Mouse (Mus musculus): ENCODE results near the gene Arvcf. TPM values are rescaled to one million over a fixed set of nuclear protein-coding genes. Genes with fewer than 3 reads are reported as not detected.

Arvcf gene
- polyA plus RNA-seq, 1 experiment from 2014 or later, result 26.6 TPM

GRCm38 (mm10) chr16:18379338-18380001 lies 31.5 kb downstream of the Arvcf start:
- no peak overlapping the region for H3K4me3 ChIP-seq (ENCODE audit: low read depth, low read length)
- no peaks in the 10 kb centered on the region for H3K9me3 ChIP-seq (replicated peaks; ENCODE audit: control insufficient read depth, low read length)
- H3K4me2 ChIP-seq (ENCODE audit: low read depth, low read length), result no peak overlapping the region
- no peak overlapping the region for H3K9ac ChIP-seq (replicated peaks; ENCODE audit: low read length)
- no peaks in the 10 kb centered on the region for H3K36me3 ChIP-seq (replicated peaks; ENCODE audit: control insufficient read depth, insufficient read depth, low read depth, low read length)
- WGBS, result 74% methylated on average over 8 of the region's 8 CpGs
- DNase-seq (ENCODE audit: low spot score) (no peak), ATAC-seq (replicated peaks; ENCODE audit: insufficient number of reproducible peaks, low FRiP score, low TSS enrichment, low read depth) (no peak)
- no peaks in the 10 kb centered on the region; the same call in 1 of the 2 replicates for H3K4me1 ChIP-seq (ENCODE audit: control insufficient read depth, insufficient read depth, low read length)
- H3K27ac ChIP-seq (replicated peaks; ENCODE audit: low read depth, low read length), result no peak overlapping the region
- no peaks in the 10 kb centered on the region for H3K27me3 ChIP-seq (ENCODE audit: control insufficient read depth, insufficient read depth, low read length)

- Histone ChIP-seq H3K36me3 (replicated peaks; ENCODE audit: control insufficient read depth, insufficient read depth, low read depth, low read length) (no peaks in the 10 kb centered on the region), H3K27me3 (ENCODE audit: control insufficient read depth, insufficient read depth, low read length) (no peaks in the 10 kb centered on the region), H3K4me2 (ENCODE audit: low read depth, low read length) (no peak overlapping the region), H3K27ac (replicated peaks; ENCODE audit: low read depth, low read length) (no peak overlapping the region; the same call in 1 of the 2 replicates), H3K4me1 (ENCODE audit: control insufficient read depth, insufficient read depth, low read length) (no peaks in the 10 kb centered on the region; the same call in 1 of the 2 replicates), H3K9me3 (replicated peaks; ENCODE audit: control insufficient read depth, low read length) (no peaks in the 10 kb centered on the region), H3K9ac (replicated peaks; ENCODE audit: low read length) (no peak overlapping the region), H3K4me3 (ENCODE audit: low read depth, low read length) (no peak overlapping the region)
- peak; percentile 70 for DNase-seq (ENCODE audit: low spot score)
- peak; percentile 66 for ATAC-seq (replicated peaks; ENCODE audit: insufficient number of reproducible peaks, low FRiP score, low TSS enrichment, low read depth)
- 24% methylated on average over 6 of the region's 6 CpGs for WGBS
Measured at GRCm38 (mm10) chr16:18380495-18381063, 32.6 kb downstream of the Arvcf start.

- peak; percentile 50 for ATAC-seq (replicated peaks; ENCODE audit: insufficient number of reproducible peaks, low FRiP score, low TSS enrichment, low read depth)
- WGBS, result 45% methylated on average over 6 of the region's 6 CpGs
- DNase-seq (ENCODE audit: low spot score), result peak; percentile 80
- Histone ChIP-seq H3K27me3 (ENCODE audit: control insufficient read depth, insufficient read depth, low read length) (no peaks in the 10 kb centered on the region), H3K4me3 (ENCODE audit: low read depth, low read length) (no peak overlapping the region), H3K4me2 (ENCODE audit: low read depth, low read length) (no peak overlapping the region), H3K27ac (replicated peaks; ENCODE audit: low read depth, low read length) (0 out of 2 replicates have a peak overlapping the region, but pooled peaks have one; percentile 38), H3K36me3 (replicated peaks; ENCODE audit: control insufficient read depth, insufficient read depth, low read depth, low read length) (no peaks in the 10 kb centered on the region), H3K4me1 (ENCODE audit: control insufficient read depth, insufficient read depth, low read length) (no peaks in the 10 kb centered on the region; the same call in 1 of the 2 replicates), H3K9ac (replicated peaks; ENCODE audit: low read length) (no peak overlapping the region; the same call in 1 of the 2 replicates), H3K9me3 (replicated peaks; ENCODE audit: control insufficient read depth, low read length) (no peaks in the 10 kb centered on the region)
Measured at GRCm38 (mm10) chr16:18381621-18382258, 33.8 kb downstream of the Arvcf start.

GRCm38 (mm10) chr16:18383045-18383726 lies 35.2 kb downstream of the Arvcf start:
- Histone ChIP-seq H3K27me3 (ENCODE audit: control insufficient read depth, insufficient read depth, low read length) (no peaks in the 10 kb centered on the region), H3K27ac (replicated peaks; ENCODE audit: low read depth, low read length) (no peak overlapping the region; the same call in 1 of the 2 replicates)

GRCm38 (mm10) chr16:18383756-18384155 lies 35.8 kb downstream of the Arvcf start:
- Histone ChIP-seq H3K27ac (replicated peaks; ENCODE audit: low read depth, low read length) (no peak overlapping the region), H3K9me3 (replicated peaks; ENCODE audit: control insufficient read depth, low read length) (no peaks in the 10 kb centered on the region), H3K4me2 (ENCODE audit: low read depth, low read length) (no peak overlapping the region), H3K9ac (replicated peaks; ENCODE audit: low read length) (peak overlapping the region; percentile 34; the same call in 1 of the 2 replicates), H3K4me1 (ENCODE audit: control insufficient read depth, insufficient read depth, low read length) (no peaks in the 10 kb centered on the region; the same call in none of the 2 replicates), H3K36me3 (replicated peaks; ENCODE audit: control insufficient read depth, insufficient read depth, low read depth, low read length) (no peaks in the 10 kb centered on the region), H3K4me3 (ENCODE audit: low read depth, low read length) (no peak overlapping the region), H3K27me3 (ENCODE audit: control insufficient read depth, insufficient read depth, low read length) (no peaks in the 10 kb centered on the region)
- 3% methylated on average over 3 of the region's 3 CpGs for WGBS
- no peak for ATAC-seq (replicated peaks; ENCODE audit: insufficient number of reproducible peaks, low FRiP score, low TSS enrichment, low read depth)
- no peak for DNase-seq (ENCODE audit: low spot score)

More at GRCm38 (mm10) chr16:18383045-18383726, 35.2 kb downstream of the Arvcf start:
- no peak overlapping the region for H3K4me2 ChIP-seq (ENCODE audit: low read depth, low read length)
- H3K36me3 ChIP-seq (replicated peaks; ENCODE audit: control insufficient read depth, insufficient read depth, low read depth, low read length), result no peaks in the 10 kb centered on the region
- H3K9me3 ChIP-seq (replicated peaks; ENCODE audit: control insufficient read depth, low read length), result no peaks in the 10 kb centered on the region
- no peaks in the 10 kb centered on the region; the same call in 1 of the 2 replicates for H3K4me1 ChIP-seq (ENCODE audit: control insufficient read depth, insufficient read depth, low read length)
- ATAC-seq (replicated peaks; ENCODE audit: insufficient number of reproducible peaks, low FRiP score, low TSS enrichment, low read depth), result no peak
- no peak for DNase-seq (ENCODE audit: low spot score)
- WGBS, result 63% methylated on average over 9 of the region's 9 CpGs
- no peak overlapping the region for H3K4me3 ChIP-seq (ENCODE audit: low read depth, low read length)
- H3K9ac ChIP-seq (replicated peaks; ENCODE audit: low read length), result no peak overlapping the region

- Histone ChIP-seq H3K4me1 (ENCODE audit: control insufficient read depth, insufficient read depth, low read length) (no peaks in the 10 kb centered on the region; the same call in none of the 2 replicates), H3K9me3 (replicated peaks; ENCODE audit: control insufficient read depth, low read length) (no peaks in the 10 kb centered on the region), H3K27me3 (ENCODE audit: control insufficient read depth, insufficient read depth, low read length) (no peaks in the 10 kb centered on the region), H3K27ac (replicated peaks; ENCODE audit: low read depth, low read length) (no peak overlapping the region), H3K4me3 (ENCODE audit: low read depth, low read length) (no peak overlapping the region), H3K36me3 (replicated peaks; ENCODE audit: control insufficient read depth, insufficient read depth, low read depth, low read length) (no peaks in the 10 kb centered on the region), H3K9ac (replicated peaks; ENCODE audit: low read length) (peak overlapping the region; percentile 34; the same call in 1 of the 2 replicates), H3K4me2 (ENCODE audit: low read depth, low read length) (no peak overlapping the region)
- no peak for DNase-seq (ENCODE audit: low spot score)
- WGBS, result 67% methylated on average over 7 of the region's 7 CpGs
- ATAC-seq (replicated peaks; ENCODE audit: insufficient number of reproducible peaks, low FRiP score, low TSS enrichment, low read depth), result no peak
Measured at GRCm38 (mm10) chr16:18384211-18384610, 36.2 kb downstream of the Arvcf start.

GRCm38 (mm10) chr16:18384659-18385058 lies 36.7 kb downstream of the Arvcf start:
- no peak overlapping the region for H3K4me2 ChIP-seq (ENCODE audit: low read depth, low read length)
- H3K4me1 ChIP-seq (ENCODE audit: control insufficient read depth, insufficient read depth, low read length), result no peaks in the 10 kb centered on the region; the same call in none of the 2 replicates
- H3K9ac ChIP-seq (replicated peaks; ENCODE audit: low read length), result no peak overlapping the region
- no peaks in the 10 kb centered on the region for H3K36me3 ChIP-seq (replicated peaks; ENCODE audit: control insufficient read depth, insufficient read depth, low read depth, low read length)
- DNase-seq (ENCODE audit: low spot score), result no peak
- H3K9me3 ChIP-seq (replicated peaks; ENCODE audit: control insufficient read depth, low read length), result no peaks in the 10 kb centered on the region
- H3K27ac ChIP-seq (replicated peaks; ENCODE audit: low read depth, low read length), result no peak overlapping the region
- no peak for ATAC-seq (replicated peaks; ENCODE audit: insufficient number of reproducible peaks, low FRiP score, low TSS enrichment, low read depth)
- 64% methylated on average over 8 of the region's 8 CpGs for WGBS
- no peak overlapping the region for H3K4me3 ChIP-seq (ENCODE audit: low read depth, low read length)
- no peaks in the 10 kb centered on the region for H3K27me3 ChIP-seq (ENCODE audit: control insufficient read depth, insufficient read depth, low read length)
